Mouse (Mus musculus) limb, embryonic 15.5 days (tissue): ENCODE measurements around the gene Cyp4a29. TPM values are rescaled to one million over a fixed set of nuclear protein-coding genes. Genes with fewer than 3 reads are reported as not detected.

ENCODE experiments used
- polyA plus RNA-seq: library from polyadenylated mRNA; unstranded; fragments of >200 nt; fragmentation: Nextera tagmentation; extraction: Ambion mirVana; gene quantifications from 2 replicates; pipeline ENCODE4 v1.2.1, GENCODE M21; 2015

Cyp4a29 gene
- polyA plus RNA-seq, 1 experiment from 2014 or later: not detected

Other genes starting within 250 kb of the Cyp4a29 start
- 7.6 and 9.3 TPM in 2 replicates for gene Stil, start 241.9 kb upstream of the Cyp4a29 start, polyA plus RNA-seq
- 0.67 and 1.0 TPM in 2 replicates for gene Tal1, start 185.7 kb upstream of the Cyp4a29 start, polyA plus RNA-seq
- gene Pdzk1ip1, start 153.4 kb upstream of the Cyp4a29 start, polyA plus RNA-seq: 94.4 and 100 TPM in 2 replicates
- not detected in 2 replicates for gene Cyp4x1, start 107.8 kb upstream of the Cyp4a29 start, polyA plus RNA-seq
- gene Cyp4a12a, start 57.0 kb downstream of the Cyp4a29 start, polyA plus RNA-seq: not detected in 2 replicates
- gene Cyp4a12b, start 169.5 kb downstream of the Cyp4a29 start, polyA plus RNA-seq: not detected in 2 replicates
- gene Cyp4a30b, start 210.5 kb downstream of the Cyp4a29 start, polyA plus RNA-seq: not detected in 2 replicates